Mouse (Mus musculus): ENCODE measurements around the gene Sort1.

DNA sequence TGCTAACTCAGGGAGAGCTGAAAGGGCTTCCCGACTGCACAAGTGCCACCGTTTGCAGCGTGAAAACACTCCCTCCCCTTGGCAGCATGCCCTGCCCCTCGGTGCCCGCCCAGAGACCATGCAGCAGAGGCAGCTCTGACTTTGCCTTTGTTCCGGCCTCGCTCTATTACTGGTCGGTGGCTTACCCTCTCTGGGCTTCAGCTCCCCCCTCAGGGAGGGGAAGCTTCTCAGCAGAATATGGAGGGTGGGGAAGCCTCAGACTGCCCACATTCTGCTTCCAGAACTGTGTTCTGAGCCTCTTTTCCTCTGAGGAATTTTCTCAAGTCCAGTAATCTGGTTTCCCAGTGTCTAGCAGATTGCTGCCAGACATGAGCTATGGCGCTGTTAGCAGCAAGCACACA lies 44.6 kb downstream of the Sort1 start:
- TF ChIP-seq POLR2A (IDR thresholded peaks at IDR 0.05; ENCODE audit: borderline replicate concordance, insufficient read depth, low read length) (no peak), CTCF (IDR thresholded peaks at IDR 0.05; ENCODE audit: borderline replicate concordance, insufficient read depth, low read depth, low read length) (no peak)

Measured in cerebellum, adult 2 months (tissue).